ENCODE assay signal across 9 mouse cellular contexts in genomic region chr17:27095690-27096089, GRCm38 (mm10). TPM values are rescaled to one million over a fixed set of nuclear protein-coding genes. Genes with fewer than 3 reads are reported as not detected.
DNase-seq lines count a peak whose midpoint lies in the region; ATAC-seq and TF ChIP-seq lines count a peak whose summit lies in the region.
"Had no signal": no experiment of that assay in that cellular context is flagged by ENCODE, and none has a peak within 500 bp of the region (broad histone marks: within the 10 kb centered on the region; RNA-seq: fewer than 3 reads in every experiment).

No protein-coding gene starts in this region.

- DNase-seq in forebrain, embryonic 11.5 days (ENCODE audit: low spot score): peak; percentile 68
- peak; percentile 25 for DNase-seq in 416B (ENCODE audit: low read depth)
- DNase-seq in midbrain, postnatal 0 days (ENCODE audit: low spot score): peak; percentile 70
- no peak for DNase-seq in thymus, postnatal 36 days

- H3K4me3 ChIP-seq in forebrain, embryonic 11.5 days (ENCODE audit: low read depth, low read length): no peak overlapping the region
- H3K4me3 ChIP-seq in forebrain, embryonic 15.5 days: no peak overlapping the region
- no peak overlapping the region for H3K4me3 ChIP-seq in cortical plate, adult 2 months (ENCODE audit: insufficient read depth, low read length)
- H3K4me3 ChIP-seq in kidney, embryonic 15.5 days (replicated peaks): no peak overlapping the region
- H3K4me3 ChIP-seq in midbrain, postnatal 0 days (ENCODE audit: low read depth, low read length): no peak overlapping the region
- H3K4me3 ChIP-seq: erythroblast, embryonic 14.5 days had no signal

- H3K4me1 ChIP-seq in forebrain, embryonic 11.5 days (replicated peaks; ENCODE audit: control insufficient read depth, insufficient read depth, low read length): no peaks in the 10 kb centered on the region
- H3K4me1 ChIP-seq in forebrain, embryonic 15.5 days: no peaks in the 10 kb centered on the region
- no peaks in the 10 kb centered on the region for H3K4me1 ChIP-seq in cortical plate, adult 2 months (ENCODE audit: control insufficient read depth, insufficient read depth, low read length)
- no peaks in the 10 kb centered on the region for H3K4me1 ChIP-seq in kidney, embryonic 15.5 days
- no peaks in the 10 kb centered on the region for H3K4me1 ChIP-seq in midbrain, postnatal 0 days (ENCODE audit: insufficient read depth, low read length)

- peak; percentile 57 for TF ChIP-seq CTCF in cortical plate, adult 2 months (IDR thresholded peaks at IDR 0.05; ENCODE audit: extremely low read depth, insufficient read depth, low read length)
- TF ChIP-seq CTCF in midbrain, postnatal 0 days (IDR thresholded peaks at IDR 0.05): peak; percentile 66

- no peaks in the 10 kb centered on the region for H3K36me3 ChIP-seq in forebrain, embryonic 11.5 days (ENCODE audit: control insufficient read depth, insufficient read depth, low read length)
- no peaks in the 10 kb centered on the region for H3K36me3 ChIP-seq in forebrain, embryonic 15.5 days
- peaks cover 48% of the 10 kb centered on the region for H3K36me3 ChIP-seq in kidney, embryonic 15.5 days
- no peaks in the 10 kb centered on the region for H3K36me3 ChIP-seq in midbrain, postnatal 0 days (ENCODE audit: insufficient read depth, low read length)

- no peak for ATAC-seq in forebrain, embryonic 11.5 days (replicated peaks; ENCODE audit: low FRiP score)
- ATAC-seq in forebrain, embryonic 15.5 days (replicated peaks): no peak
- peak; percentile 42; the same call in 1 of the 2 replicates for ATAC-seq in kidney, embryonic 15.5 days (replicated peaks; ENCODE audit: low FRiP score)
- no peak for ATAC-seq in midbrain, postnatal 0 days (ENCODE audit: low FRiP score)
- ATAC-seq in CD4-positive, CD25-positive, alpha-beta regulatory T cell, adult 4 months: no peak

- H3K9me3 ChIP-seq in forebrain, embryonic 11.5 days (ENCODE audit: control insufficient read depth, low read length): no peaks in the 10 kb centered on the region
- H3K9me3 ChIP-seq in forebrain, embryonic 15.5 days: no peaks in the 10 kb centered on the region
- H3K9me3 ChIP-seq in kidney, embryonic 15.5 days (replicated peaks): no peaks in the 10 kb centered on the region
- no peaks in the 10 kb centered on the region for H3K9me3 ChIP-seq in midbrain, postnatal 0 days (ENCODE audit: low read length)

- H3K27me3 ChIP-seq in forebrain, embryonic 11.5 days (ENCODE audit: control insufficient read depth, insufficient read depth, low read length): no peaks in the 10 kb centered on the region
- no peaks in the 10 kb centered on the region for H3K27me3 ChIP-seq in forebrain, embryonic 15.5 days
- H3K27me3 ChIP-seq in kidney, embryonic 15.5 days: no peaks in the 10 kb centered on the region
- H3K27me3 ChIP-seq in midbrain, postnatal 0 days (ENCODE audit: insufficient read depth, low read length): no peaks in the 10 kb centered on the region

- no peak overlapping the region for H3K4me2 ChIP-seq in forebrain, embryonic 11.5 days (ENCODE audit: low read depth, low read length, severe bottlenecking)
- no peak overlapping the region for H3K4me2 ChIP-seq in forebrain, embryonic 15.5 days (replicated peaks)
- no peak overlapping the region for H3K4me2 ChIP-seq in kidney, embryonic 15.5 days
- no peak overlapping the region for H3K4me2 ChIP-seq in midbrain, postnatal 0 days (ENCODE audit: low read depth, low read length, poor library complexity, severe bottlenecking)

- no peak overlapping the region for H3K9ac ChIP-seq in forebrain, embryonic 11.5 days (ENCODE audit: low read length)
- H3K9ac ChIP-seq in forebrain, embryonic 15.5 days (replicated peaks): no peak overlapping the region
- H3K9ac ChIP-seq in kidney, embryonic 15.5 days: no peak overlapping the region
- no peak overlapping the region for H3K9ac ChIP-seq in midbrain, postnatal 0 days (replicated peaks; ENCODE audit: low read length, poor library complexity, severe bottlenecking)

- 32% methylated on average over 13 of the region's 13 CpGs for WGBS in forebrain, embryonic 11.5 days
- WGBS in forebrain, embryonic 15.5 days: 19% methylated on average over 13 of the region's 13 CpGs
- 33% methylated on average over 13 of the region's 13 CpGs for WGBS in kidney, embryonic 15.5 days
- 22% methylated on average over 13 of the region's 13 CpGs for WGBS in midbrain, postnatal 0 days

- no peak overlapping the region for H3K27ac ChIP-seq in forebrain, embryonic 11.5 days (ENCODE audit: low read depth, low read length)
- no peak overlapping the region for H3K27ac ChIP-seq in forebrain, embryonic 15.5 days (replicated peaks)
- no peak overlapping the region for H3K27ac ChIP-seq in cortical plate, adult 2 months (ENCODE audit: insufficient read depth, low read length)
- H3K27ac ChIP-seq in kidney, embryonic 15.5 days: no peak overlapping the region
- no peak overlapping the region for H3K27ac ChIP-seq in midbrain, postnatal 0 days (ENCODE audit: low read depth, low read length)

- TF ChIP-seq POLR2A in cortical plate, adult 2 months (IDR thresholded peaks at IDR 0.05; ENCODE audit: extremely low read depth, insufficient read depth, low read length): no peak

RNA-seq across cellular contexts. Expression of gene Uqcc2, which starts 38.0 kb away (rescaled TPM):
- 330 and 336 TPM in 2 replicates for polyA plus RNA-seq in forebrain, embryonic 11.5 days (2014; fragmentation: Nextera tagmentation; extraction: Ambion mirVana)
- polyA plus RNA-seq in forebrain, embryonic 15.5 days (2015; fragmentation: Nextera tagmentation; extraction: Ambion mirVana): 278 and 295 TPM in 2 replicates
- 438 and 459 TPM in 2 replicates for polyA plus RNA-seq in cortical plate, adult 2 months (2012; rRNA removed)
- polyA plus RNA-seq in kidney, embryonic 15.5 days (2015; fragmentation: Nextera tagmentation; extraction: Ambion mirVana): 297 and 300 TPM in 2 replicates
- 213 and 233 TPM in 2 replicates for total RNA-seq in midbrain, postnatal 0 days (2014; rRNA removed)
- polyA plus RNA-seq in midbrain, postnatal 0 days (2015; fragmentation: Nextera tagmentation; extraction: Ambion mirVana): 453 and 478 TPM in 2 replicates
- polyA plus RNA-seq in CD4-positive, CD25-positive, alpha-beta regulatory T cell, adult 4 months (2017; shearing (Covaris generic)): 100 to 1,000 TPM; 110 to 129 TPM

RNA-seq across cellular contexts. Expression of gene Itpr3, which starts 38.6 kb away (rescaled TPM):
- polyA plus RNA-seq in forebrain, embryonic 11.5 days (2014; fragmentation: Nextera tagmentation; extraction: Ambion mirVana): 1.7 and 2.2 TPM in 2 replicates
- polyA plus RNA-seq in forebrain, embryonic 15.5 days (2015; fragmentation: Nextera tagmentation; extraction: Ambion mirVana): 0.43 and 0.46 TPM in 2 replicates
- 2.4 and 2.6 TPM in 2 replicates for polyA plus RNA-seq in cortical plate, adult 2 months (2012; rRNA removed)
- polyA plus RNA-seq in kidney, embryonic 15.5 days (2015; fragmentation: Nextera tagmentation; extraction: Ambion mirVana): 7.4 and 8.3 TPM in 2 replicates
- 4.5 and 4.7 TPM in 2 replicates for total RNA-seq in midbrain, postnatal 0 days (2014; rRNA removed)
- 0.39 and 0.90 TPM in 2 replicates for polyA plus RNA-seq in midbrain, postnatal 0 days (2015; fragmentation: Nextera tagmentation; extraction: Ambion mirVana)
- polyA plus RNA-seq in CD4-positive, CD25-positive, alpha-beta regulatory T cell, adult 4 months (2017; shearing (Covaris generic)): 1 to 10 TPM; 8.2 to 8.6 TPM

Comparison
In these comparisons a context has a peak if more than half of its experiments do, and no peak if none do; other contexts are left out.
1. DNase-seq: peak in forebrain, embryonic 11.5 days (single experiment), 416B (single experiment) and midbrain, postnatal 0 days (single experiment); none in thymus, postnatal 36 days (0 of 2).